Mouse (Mus musculus) neural tube, embryonic 13.5 days (tissue): ENCODE measurements around the gene Cmip. TPM values are rescaled to one million over a fixed set of nuclear protein-coding genes. Genes with fewer than 3 reads are reported as not detected.
A peak's percentile ranks its signal among the peaks of the same experiment; 100 is the strongest.

Experiments used
- ATAC-seq: fragments of 200-750 bp; cut with Nextera tagmentation; 2 replicates; pipeline ENCODE4 v1.8.0; 2017; ENCODE audit warnings: low read depth, mild to moderate bottlenecking, moderate TSS enrichment, moderate library complexity
- H3K27ac ChIP-seq: fragments of 300-500 bp; sonication (generic); replicated peaks from 2 replicates; pipeline ENCODE4 v1.5.1; 2015; ENCODE audit warnings: moderate library complexity, mild to moderate bottlenecking, inconsistent platforms
- H3K27me3 ChIP-seq: fragments of 300-500 bp; sonication (generic); 2 replicates; pipeline ENCODE4 v1.6.1; 2015; ENCODE audit warnings: mild to moderate bottlenecking, inconsistent platforms
- H3K36me3 ChIP-seq: fragments of 300-500 bp; sonication (generic); 2 replicates; pipeline ENCODE4 v1.6.1; 2015; ENCODE audit warnings: mild to moderate bottlenecking, inconsistent platforms
- H3K4me1 ChIP-seq: fragments of 300-500 bp; sonication (generic); replicated peaks from 2 replicates; pipeline ENCODE4 v1.6.1; 2015; ENCODE audit warnings: inconsistent platforms
- H3K4me2 ChIP-seq: fragments of 300-500 bp; sonication (generic); 2 replicates; pipeline ENCODE4 v1.6.1; 2015; ENCODE audit warnings: inconsistent platforms, mild to moderate bottlenecking, moderate library complexity
- H3K4me3 ChIP-seq: fragments of 300-500 bp; sonication (generic); 2 replicates; pipeline ENCODE4 v1.5.1; 2015; ENCODE audit warnings: mild to moderate bottlenecking, inconsistent platforms
- H3K9ac ChIP-seq: fragments of 300-500 bp; sonication (generic); 2 replicates; pipeline ENCODE4 v1.6.1; 2015; ENCODE audit warnings: moderate library complexity, mild to moderate bottlenecking, inconsistent platforms
- H3K9me3 ChIP-seq: fragments of 300-500 bp; sonication (generic); 2 replicates; pipeline ENCODE4 v1.6.1; 2016; ENCODE audit warnings: inconsistent platforms
- WGBS: fragments of 180-500 bp; shearing (Covaris S2); methylation state at CpG from one replicate; pipeline ENCODE4 v1.1.7; 2015; 5-methylcytosine and 5-hydroxymethylcytosine counted together
- polyA plus RNA-seq: library from polyadenylated mRNA; unstranded; fragments of >200 nt; fragmentation: Nextera tagmentation; extraction: Ambion mirVana; gene quantifications from 2 replicates; pipeline ENCODE4 v1.2.1, GENCODE M21; 2015

Gene Cmip
- polyA plus RNA-seq, 1 experiment from 2014 or later = 115 TPM

GRCm38 (mm10) chr8:117282141-117282950 is 25.5 kb downstream of the Cmip start:
- no peak overlapping the region for H3K9ac ChIP-seq
- no peak overlapping the region; the same call in 1 of the 2 replicates for H3K4me2 ChIP-seq
- no peak for ATAC-seq
- H3K4me1 ChIP-seq = peaks cover 70% of the 10 kb centered on the region
- H3K27ac ChIP-seq = no peak overlapping the region; the same call in 1 of the 2 replicates
- peaks cover 14% of the 10 kb centered on the region for H3K36me3 ChIP-seq
- H3K4me3 ChIP-seq = no peak overlapping the region
- 67% methylated on average over 17 of the region's 17 CpGs for WGBS
- no peaks in the 10 kb centered on the region for H3K9me3 ChIP-seq
- H3K27me3 ChIP-seq = no peaks in the 10 kb centered on the region

GRCm38 (mm10) chr8:117284768-117285484 is 28.1 kb downstream of the Cmip start:
- Histone ChIP-seq H3K4me2 (no peak overlapping the region), H3K9me3 (no peaks in the 10 kb centered on the region), H3K4me1 (peaks cover 63% of the 10 kb centered on the region), H3K36me3 (peaks cover 14% of the 10 kb centered on the region), H3K4me3 (no peak overlapping the region), H3K27ac (no peak overlapping the region), H3K9ac (no peak overlapping the region), H3K27me3 (no peaks in the 10 kb centered on the region)
- ATAC-seq = no peak
- WGBS = 89% methylated on average over 9 of the region's 9 CpGs

- ATAC-seq = no peak
- 73% methylated on average over 8 of the region's 8 CpGs for WGBS
- Histone ChIP-seq H3K4me2 (no peak overlapping the region), H3K27ac (no peak overlapping the region), H3K4me3 (no peak overlapping the region), H3K4me1 (peaks cover 67% of the 10 kb centered on the region), H3K27me3 (no peaks in the 10 kb centered on the region), H3K9ac (no peak overlapping the region), H3K36me3 (peaks cover 14% of the 10 kb centered on the region), H3K9me3 (no peaks in the 10 kb centered on the region)
Measured at GRCm38 (mm10) chr8:117287966-117288365, 31.1 kb downstream of the Cmip start.

- Histone ChIP-seq H3K9ac (no peak overlapping the region), H3K36me3 (peaks cover 14% of the 10 kb centered on the region), H3K4me2 (no peak overlapping the region), H3K27me3 (no peaks in the 10 kb centered on the region), H3K27ac (no peak overlapping the region), H3K4me1 (peaks cover 67% of the 10 kb centered on the region), H3K9me3 (no peaks in the 10 kb centered on the region), H3K4me3 (no peak overlapping the region)
- ATAC-seq = no peak
- 78% methylated on average over 9 of the region's 9 CpGs for WGBS
Measured at GRCm38 (mm10) chr8:117289016-117289415, 32.2 kb downstream of the Cmip start.

- WGBS = 75% methylated on average over 7 of the region's 7 CpGs
- Histone ChIP-seq H3K9me3 (no peaks in the 10 kb centered on the region), H3K27ac (no peak overlapping the region; the same call in 1 of the 2 replicates), H3K27me3 (no peaks in the 10 kb centered on the region), H3K4me2 (no peak overlapping the region), H3K4me3 (no peak overlapping the region), H3K4me1 (peaks cover 75% of the 10 kb centered on the region), H3K36me3 (peaks cover 6% of the 10 kb centered on the region), H3K9ac (no peak overlapping the region)
- no peak for ATAC-seq
Measured at GRCm38 (mm10) chr8:117290506-117290905, 33.6 kb downstream of the Cmip start.

GRCm38 (mm10) chr8:117292262-117292661 is 35.4 kb downstream of the Cmip start:
- no peak overlapping the region for H3K4me3 ChIP-seq
- H3K4me2 ChIP-seq = no peak overlapping the region
- H3K36me3 ChIP-seq = no peaks in the 10 kb centered on the region
- H3K9me3 ChIP-seq = no peaks in the 10 kb centered on the region
- ATAC-seq = no peak
- 28% methylated on average over 8 of the region's 8 CpGs for WGBS
- no peak overlapping the region for H3K9ac ChIP-seq
- peak overlapping the region; percentile 14; the same call in 1 of the 2 replicates for H3K27ac ChIP-seq
- H3K27me3 ChIP-seq = no peaks in the 10 kb centered on the region
- H3K4me1 ChIP-seq = peaks cover 85% of the 10 kb centered on the region

GRCm38 (mm10) chr8:117294812-117295211 is 37.9 kb downstream of the Cmip start:
- no peaks in the 10 kb centered on the region for H3K27me3 ChIP-seq
- peaks cover 92% of the 10 kb centered on the region for H3K4me1 ChIP-seq
- H3K36me3 ChIP-seq = no peaks in the 10 kb centered on the region
- H3K4me2 ChIP-seq = no peak overlapping the region
- H3K9ac ChIP-seq = no peak overlapping the region
- 78% methylated on average over 10 of the region's 10 CpGs for WGBS
- H3K9me3 ChIP-seq = no peaks in the 10 kb centered on the region
- ATAC-seq = no peak
- no peak overlapping the region for H3K4me3 ChIP-seq
- peak overlapping the region; percentile 42 for H3K27ac ChIP-seq

- Histone ChIP-seq H3K27me3 (no peaks in the 10 kb centered on the region), H3K4me2 (no peak overlapping the region), H3K4me3 (no peak overlapping the region), H3K36me3 (no peaks in the 10 kb centered on the region), H3K9ac (no peak overlapping the region), H3K9me3 (no peaks in the 10 kb centered on the region), H3K27ac (no peak overlapping the region; the same call in 1 of the 2 replicates), H3K4me1 (peaks cover 90% of the 10 kb centered on the region)
- 81% methylated on average over 12 of the region's 12 CpGs for WGBS
- no peak for ATAC-seq
Measured at GRCm38 (mm10) chr8:117297913-117298518, 41.2 kb downstream of the Cmip start.

- H3K9me3 ChIP-seq = no peaks in the 10 kb centered on the region
- ATAC-seq = no peak
- H3K27ac ChIP-seq = peak overlapping the region; percentile 52; the same call in 1 of the 2 replicates
- H3K9ac ChIP-seq = no peak overlapping the region
- no peak overlapping the region for H3K4me3 ChIP-seq
- H3K4me2 ChIP-seq = no peak overlapping the region
- H3K36me3 ChIP-seq = no peaks in the 10 kb centered on the region
- H3K4me1 ChIP-seq = peaks cover 90% of the 10 kb centered on the region
- 85% methylated on average over 10 of the region's 10 CpGs for WGBS
- no peaks in the 10 kb centered on the region for H3K27me3 ChIP-seq
Measured at GRCm38 (mm10) chr8:117299204-117299603, 42.3 kb downstream of the Cmip start.

GRCm38 (mm10) chr8:117300188-117300587 is 43.3 kb downstream of the Cmip start:
- H3K4me2 ChIP-seq = no peak overlapping the region
- peaks cover 89% of the 10 kb centered on the region for H3K4me1 ChIP-seq
- no peak overlapping the region for H3K9ac ChIP-seq
- H3K27me3 ChIP-seq = no peaks in the 10 kb centered on the region
- no peaks in the 10 kb centered on the region for H3K36me3 ChIP-seq
- ATAC-seq = no peak
- H3K9me3 ChIP-seq = no peaks in the 10 kb centered on the region
- H3K27ac ChIP-seq = peak overlapping the region; percentile 52
- no peak overlapping the region for H3K4me3 ChIP-seq
- WGBS = 42% methylated on average over 7 of the region's 7 CpGs

GRCm38 (mm10) chr8:117301457-117302041 is 44.7 kb downstream of the Cmip start:
- ATAC-seq = no peak
- Histone ChIP-seq H3K27ac (no peak overlapping the region), H3K4me3 (no peak overlapping the region), H3K4me2 (no peak overlapping the region), H3K4me1 (peaks cover 82% of the 10 kb centered on the region), H3K36me3 (no peaks in the 10 kb centered on the region), H3K9ac (no peak overlapping the region), H3K27me3 (no peaks in the 10 kb centered on the region), H3K9me3 (no peaks in the 10 kb centered on the region)
- 82% methylated on average over 12 of the region's 12 CpGs for WGBS

- no peak for ATAC-seq
- Histone ChIP-seq H3K9ac (no peak overlapping the region), H3K36me3 (no peaks in the 10 kb centered on the region), H3K9me3 (no peaks in the 10 kb centered on the region), H3K4me3 (no peak overlapping the region), H3K27me3 (no peaks in the 10 kb centered on the region), H3K4me2 (no peak overlapping the region), H3K4me1 (peaks cover 85% of the 10 kb centered on the region), H3K27ac (no peak overlapping the region)
- 79% methylated on average over 11 of the region's 11 CpGs for WGBS
Measured at GRCm38 (mm10) chr8:117302072-117302471, 45.2 kb downstream of the Cmip start.
